Mouse (Mus musculus): ENCODE results near the gene Srarp.

Srarp gene

GRCm38 (mm10) chr4:141425484-141426479, 10.1 kb downstream of the Srarp start:
- DNase-seq (ENCODE audit: extremely low read depth, low read depth), result no peak

DNA sequence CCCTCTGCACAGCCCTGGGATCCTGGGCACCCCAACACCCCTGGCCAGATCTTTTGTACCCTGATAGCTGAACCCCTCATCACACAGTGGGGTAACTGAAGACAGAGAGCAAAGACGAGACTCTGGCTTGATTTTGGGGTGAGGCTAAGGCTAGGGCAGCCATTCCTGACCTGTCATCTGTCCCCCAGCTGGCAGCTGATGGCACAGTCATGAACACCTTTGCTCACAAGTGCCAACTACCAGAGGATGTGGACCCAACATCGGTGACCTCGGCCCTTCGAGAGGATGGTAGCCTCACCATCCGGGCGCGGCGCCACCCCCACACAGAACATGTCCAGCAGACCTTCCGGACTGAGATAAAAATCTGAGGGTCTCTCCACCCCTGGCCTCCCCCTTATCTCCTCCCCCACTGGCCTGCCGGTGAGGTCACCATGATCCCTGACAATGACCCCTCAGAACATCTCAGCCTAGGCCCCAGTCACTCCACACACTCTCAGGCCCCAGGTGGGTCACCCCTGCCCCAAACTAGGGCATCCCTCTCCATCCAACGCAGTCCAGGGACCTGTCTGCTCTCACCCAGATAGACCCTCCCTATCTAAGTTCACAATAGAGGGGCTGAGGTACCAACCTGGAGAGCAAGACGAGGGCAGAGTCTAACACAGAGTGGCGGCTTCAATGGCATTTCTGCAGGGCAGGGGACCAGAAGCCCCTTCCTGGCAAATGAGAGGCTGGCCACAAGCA, 12.0 kb downstream of the Srarp start:
- no peak for DNase-seq (ENCODE audit: extremely low read depth, low read depth)

- no peak for DNase-seq (ENCODE audit: extremely low read depth, low read depth)
Observed at GRCm38 (mm10) chr4:141423288-141423687, 12.6 kb downstream of the Srarp start.

DNA sequence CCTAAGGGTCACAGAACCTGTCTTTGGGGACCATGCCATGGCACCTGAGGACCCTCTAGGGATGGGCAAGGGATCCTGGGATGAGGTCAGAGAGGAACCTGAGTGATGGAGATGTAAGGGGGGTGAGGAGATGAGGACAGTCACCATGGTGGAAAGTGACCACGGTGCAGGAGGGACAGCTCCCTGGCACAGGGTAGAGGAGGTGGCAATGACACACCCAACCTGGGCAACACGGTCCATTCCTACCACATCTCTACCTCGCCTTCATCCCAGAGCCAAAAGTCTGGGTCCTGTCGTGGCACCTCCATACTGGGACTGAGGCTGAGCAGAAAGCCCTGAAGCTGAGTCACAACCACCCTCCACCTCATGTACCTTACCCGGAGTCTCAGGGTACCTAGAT, 13.1 kb downstream of the Srarp start:
- no peak for DNase-seq (ENCODE audit: extremely low read depth, low read depth)

- DNase-seq (ENCODE audit: extremely low read depth, low read depth), result no peak
Observed at GRCm38 (mm10) chr4:141421423-141421822, 14.5 kb downstream of the Srarp start.

- DNase-seq (ENCODE audit: extremely low read depth, low read depth), result no peak
Observed at GRCm38 (mm10) chr4:141420886-141421285, 15.0 kb downstream of the Srarp start.

DNA sequence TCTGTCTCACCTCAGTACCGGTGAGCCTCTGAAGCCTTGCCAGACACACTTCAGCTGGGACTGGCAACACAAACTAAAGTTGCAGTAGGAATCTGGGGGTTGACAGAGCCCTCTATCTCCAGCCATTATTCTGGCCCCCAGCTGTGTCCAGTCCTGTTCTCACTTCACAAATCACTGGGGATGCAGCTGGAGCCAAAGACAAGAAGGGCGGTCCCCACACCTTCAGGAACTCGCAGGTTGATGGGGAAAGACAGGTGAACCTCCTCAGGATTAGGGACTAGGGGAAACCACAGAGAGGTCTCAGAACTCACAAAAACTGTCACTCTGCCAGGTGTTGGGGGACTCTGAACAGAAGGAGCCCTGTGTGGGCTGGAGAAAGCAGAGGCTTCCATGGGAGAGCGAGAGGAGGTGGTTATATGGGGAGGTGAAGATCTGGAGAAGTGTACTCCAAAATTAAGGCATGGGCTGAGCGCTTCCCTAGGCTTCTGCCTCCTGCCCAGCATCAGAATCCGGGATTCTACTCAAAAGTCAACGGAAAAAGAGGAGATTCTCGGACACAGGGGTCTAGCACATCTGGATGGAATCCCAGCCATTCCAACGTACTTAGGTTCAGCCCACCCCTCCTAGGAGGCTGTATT, 15.6 kb downstream of the Srarp start, which contains the start of gene Hspb7:
Gene Hspb7, plus strand, starts transcription at position 588 of the 638 bp plus-strand sequence.
- DNase-seq (ENCODE audit: extremely low read depth, low read depth), result no peak

DNA sequence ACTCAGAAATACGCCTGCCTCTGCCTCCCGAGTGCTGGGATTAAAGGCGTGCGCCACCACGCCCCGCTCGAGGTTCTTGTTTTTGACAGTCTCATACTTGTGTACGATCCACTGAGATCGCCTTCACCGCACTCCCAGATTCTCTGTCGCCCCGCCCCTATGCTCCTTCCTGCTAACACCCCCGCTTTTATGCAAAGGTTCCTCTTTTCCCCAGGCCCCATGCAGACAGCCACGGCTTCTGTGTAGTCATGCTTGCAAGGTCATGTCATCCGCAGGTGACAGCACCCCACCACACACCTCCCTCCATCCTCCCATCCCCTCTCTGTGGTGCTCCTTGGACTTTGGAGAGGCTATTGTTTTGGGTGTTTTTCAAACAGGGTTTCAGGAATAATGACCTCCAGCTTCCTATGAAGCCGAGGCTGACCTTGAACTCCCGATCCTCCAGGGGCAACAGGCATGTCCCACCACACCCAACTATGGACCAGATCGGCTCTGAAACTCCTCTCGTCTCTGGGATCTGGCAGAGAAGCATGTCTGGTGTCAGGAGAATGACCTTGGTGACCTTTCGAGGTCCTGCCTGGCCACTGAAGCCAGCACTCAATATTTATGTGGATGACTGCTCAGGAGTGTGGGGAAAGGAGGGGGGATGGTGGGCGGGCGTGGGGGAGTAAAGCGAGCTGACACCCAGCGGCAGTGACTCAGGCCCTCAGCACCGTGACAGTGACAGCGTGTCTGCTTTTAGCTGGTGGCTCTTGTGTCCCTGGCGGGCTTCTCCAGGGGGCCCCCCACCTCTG, 16.3 kb downstream of the Srarp start:
- DNase-seq (ENCODE audit: extremely low read depth, low read depth), result no peak

DNA sequence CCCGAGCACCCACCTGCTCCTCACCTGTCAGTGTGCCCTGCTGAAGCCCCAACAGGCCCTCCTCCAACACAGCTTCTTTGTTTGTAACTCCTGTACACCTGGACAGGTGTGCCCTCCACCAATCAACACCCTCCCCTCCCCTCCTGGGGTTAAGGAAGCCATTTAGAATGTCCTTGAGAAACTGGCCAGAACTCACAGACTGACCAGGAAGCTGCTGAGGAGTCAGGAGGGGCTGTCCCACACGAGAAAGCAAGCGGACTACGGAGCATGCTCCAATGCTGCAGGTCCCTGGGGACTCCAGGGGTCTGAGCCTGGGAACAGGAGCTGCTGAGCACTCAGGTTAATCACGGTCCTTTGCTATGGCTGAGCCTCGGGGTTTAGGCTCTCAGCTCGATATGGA, 20.0 kb downstream of the Srarp start, which contains the start of gene Clcnkb:
Gene Clcnkb, minus strand, starts transcription at position 91 of the 400 bp plus-strand sequence.
- DNase-seq (ENCODE audit: extremely low read depth, low read depth), result no peak

- no peak for DNase-seq (ENCODE audit: extremely low read depth, low read depth)
Observed at GRCm38 (mm10) chr4:141411430-141411992, 24.4 kb downstream of the Srarp start.

GRCm38 (mm10) chr4:141408577-141408976, 27.3 kb downstream of the Srarp start:
- DNase-seq (ENCODE audit: extremely low read depth, low read depth), result no peak

- DNase-seq (ENCODE audit: extremely low read depth, low read depth), result peak; percentile 24
Observed at GRCm38 (mm10) chr4:141406516-141407299, 29.2 kb downstream of the Srarp start.

DNA sequence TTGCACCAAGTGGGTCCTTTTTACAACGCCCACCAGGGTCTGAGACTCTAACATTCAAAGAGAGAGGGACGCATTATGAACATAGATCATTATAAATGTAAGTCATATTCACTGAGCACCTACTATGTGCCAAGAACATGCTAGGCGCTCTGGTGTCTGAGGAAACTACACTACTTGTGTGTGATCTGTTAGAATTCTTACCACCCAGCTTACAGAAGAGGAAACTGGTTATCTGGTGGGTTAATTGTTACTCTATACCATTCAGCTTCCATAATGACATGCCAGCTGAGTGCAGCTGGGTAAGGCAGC, 30.6 kb downstream of the Srarp start:
- no peak for DNase-seq (ENCODE audit: extremely low read depth, low read depth)

- DNase-seq (ENCODE audit: extremely low read depth, low read depth), result peak; percentile 57
Observed at GRCm38 (mm10) chr4:141404518-141405313, 31.2 kb downstream of the Srarp start.

DNA sequence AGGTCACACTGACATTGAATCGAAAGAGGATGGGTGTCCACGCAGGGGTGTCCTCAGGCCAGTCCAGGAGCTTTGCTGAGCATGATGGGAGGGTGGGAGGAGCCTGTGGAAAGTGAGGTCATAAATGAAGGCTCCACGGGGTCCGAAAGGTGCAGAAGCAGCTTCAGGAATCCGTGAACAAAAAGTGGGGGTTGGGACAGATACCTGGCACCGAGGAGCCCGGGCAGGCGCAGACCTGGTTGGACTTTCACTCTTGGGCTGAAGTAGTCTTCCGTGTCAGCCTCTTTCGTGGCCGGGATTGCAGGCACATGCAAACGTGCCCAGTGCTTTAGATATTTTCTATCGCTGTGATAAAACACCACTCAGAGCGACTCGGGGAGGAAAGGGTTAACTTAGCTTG, 35.7 kb downstream of the Srarp start:
- no peak for DNase-seq (ENCODE audit: extremely low read depth, low read depth)

DNA sequence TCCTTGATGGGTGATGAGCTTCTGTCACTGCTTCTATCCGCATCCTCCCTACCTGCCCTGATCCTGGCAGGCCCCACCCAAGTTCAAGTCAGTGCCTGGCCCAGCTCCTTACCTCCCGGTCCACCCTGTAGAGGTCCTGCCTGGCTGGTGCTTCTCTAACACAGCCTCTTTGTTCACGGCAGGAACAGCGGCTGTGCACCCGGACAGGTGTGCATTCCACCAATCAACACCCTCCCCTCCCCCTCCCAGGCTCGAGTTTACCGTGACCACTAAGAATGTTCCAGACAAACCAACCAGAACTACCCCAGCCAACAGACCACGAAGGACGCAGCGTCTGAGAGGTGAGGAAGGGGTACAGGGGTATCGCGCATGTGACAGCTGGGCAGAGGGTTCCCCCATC, 37.4 kb downstream of the Srarp start, which contains the start of gene Clcnka:
Gene Clcnka, minus strand, starts transcription at position 180 of the 400 bp plus-strand sequence.
- no peak for DNase-seq (ENCODE audit: extremely low read depth, low read depth)

DNA sequence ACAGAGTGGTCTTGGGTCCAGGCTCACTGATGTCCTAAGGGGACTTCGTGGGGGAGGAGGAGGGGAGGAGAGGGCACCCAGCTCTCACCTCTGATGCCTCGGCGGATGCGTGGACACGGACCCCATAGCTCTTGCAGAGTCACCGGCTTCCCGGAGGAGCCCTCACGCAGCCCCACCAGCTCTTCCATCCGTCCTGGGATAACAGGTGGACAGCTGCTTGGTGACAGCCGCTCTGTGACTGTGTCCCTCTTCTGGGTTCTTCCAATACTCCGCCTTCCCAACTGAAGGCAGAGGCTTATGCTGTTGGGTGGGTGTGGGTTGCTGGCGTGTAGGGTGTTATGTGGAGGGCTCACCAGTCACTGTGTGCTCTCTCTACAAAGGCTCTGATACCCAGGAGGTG, 38.0 kb downstream of the Srarp start:
- no peak for DNase-seq (ENCODE audit: extremely low read depth, low read depth)

GRCm38 (mm10) chr4:141394751-141395150, 41.2 kb downstream of the Srarp start:
- DNase-seq (ENCODE audit: extremely low read depth, low read depth), result no peak

DNA sequence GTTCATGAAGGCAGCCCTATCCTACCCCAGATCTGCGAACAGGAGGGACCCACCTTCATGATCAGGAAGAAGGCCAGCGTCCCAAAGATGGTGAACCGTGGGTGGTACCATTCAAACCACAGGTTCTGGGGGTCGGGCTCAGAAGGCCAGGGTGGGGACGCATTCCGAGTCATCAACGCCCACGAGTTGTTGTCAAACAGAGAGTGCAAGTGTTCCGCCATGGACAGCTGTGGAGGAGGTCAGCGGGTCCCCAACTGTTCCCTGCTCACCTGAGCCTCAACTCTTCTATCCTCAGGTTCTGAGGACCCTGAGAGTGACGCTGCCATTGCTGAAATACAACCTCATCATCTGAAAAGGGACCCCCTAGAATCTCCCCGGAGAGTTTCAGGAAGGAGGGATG, 44.6 kb downstream of the Srarp start:
- no peak for DNase-seq (ENCODE audit: extremely low read depth, low read depth)
